In the genomic region with DNA sequence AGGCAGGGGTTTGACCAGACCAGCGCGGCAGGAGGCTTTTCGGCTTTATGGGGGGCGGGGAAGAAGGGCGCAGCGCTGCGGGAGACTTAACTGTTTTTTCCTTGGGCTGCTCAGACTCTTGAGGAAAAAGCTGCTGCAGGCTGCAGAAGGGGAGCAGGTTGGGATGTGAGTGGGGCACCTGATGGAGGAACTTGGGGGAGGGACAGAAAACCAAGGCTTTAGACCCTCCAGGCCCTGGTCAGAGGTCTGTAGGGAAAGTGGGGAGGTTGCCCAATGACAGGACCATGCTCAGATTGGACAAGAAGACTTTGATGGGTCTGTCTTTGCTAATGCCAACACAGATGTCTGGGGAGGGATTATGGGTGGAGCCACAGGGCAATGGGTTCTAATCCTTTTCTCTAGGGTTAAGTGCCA, we compare ENCODE assay signal across 10 mouse cellular contexts. TPM values are rescaled to one million over a fixed set of nuclear protein-coding genes. Genes with fewer than 3 reads are reported as not detected.
DNase-seq lines count a peak whose midpoint lies in the region; ATAC-seq lines count a peak whose summit lies in the region.
"Had no signal": no experiment of that assay in that cellular context is flagged by ENCODE, and none has a peak within 500 bp of the region (broad histone marks: within the 10 kb centered on the region; RNA-seq: fewer than 3 reads in every experiment).

No protein-coding gene starts in this region.

- DNase-seq in heart, embryonic 10.5 days (ENCODE audit: low spot score), result no peak
- DNase-seq in heart, adult 18-20 months, result no peak
- no peak for DNase-seq in embryonic facial prominence, embryonic 11.5 days (ENCODE audit: low spot score)
- DNase-seq in midbrain, embryonic 11.5 days (ENCODE audit: low spot score, missing footprints), result no peak
- DNase-seq in T-cell, adult 2 months (ENCODE audit: low spot score), result no peak
- DNase-seq in frontal cortex, postnatal 14 days (ENCODE audit: low spot score in 2 of 2), result no peak

- WGBS in heart, embryonic 10.5 days, result 9% methylated on average over 7 of the region's 7 CpGs
- WGBS in embryonic facial prominence, embryonic 11.5 days, result 5% methylated on average over 7 of the region's 7 CpGs
- WGBS in intestine, embryonic 16.5 days, result 5% methylated on average over 7 of the region's 7 CpGs
- 11% methylated on average over 7 of the region's 7 CpGs for WGBS in midbrain, embryonic 11.5 days

- H3K4me3 ChIP-seq in heart, embryonic 10.5 days, result peak overlapping the region; percentile 67
- peak overlapping the region; percentile 32 for H3K4me3 ChIP-seq in embryonic facial prominence, embryonic 11.5 days (ENCODE audit: low read depth, low read length)
- peak overlapping the region; percentile 56 for H3K4me3 ChIP-seq in intestine, embryonic 16.5 days (ENCODE audit: low read length)
- peak overlapping the region; percentile 28 for H3K4me3 ChIP-seq in midbrain, embryonic 11.5 days (ENCODE audit: low read depth, low read length)

- H3K4me2 ChIP-seq in embryonic facial prominence, embryonic 11.5 days (ENCODE audit: low read depth, low read length), result peak overlapping the region; percentile 73
- peak overlapping the region; percentile 88 for H3K4me2 ChIP-seq in intestine, embryonic 16.5 days (ENCODE audit: low read depth, low read length)
- peak overlapping the region; percentile 67 for H3K4me2 ChIP-seq in midbrain, embryonic 11.5 days

- H3K9me3 ChIP-seq in heart, embryonic 10.5 days, result no peaks in the 10 kb centered on the region
- no peaks in the 10 kb centered on the region for H3K9me3 ChIP-seq in embryonic facial prominence, embryonic 11.5 days (replicated peaks; ENCODE audit: control insufficient read depth, low read length)
- H3K9me3 ChIP-seq in intestine, embryonic 16.5 days (ENCODE audit: control insufficient read depth, low read length), result no peaks in the 10 kb centered on the region
- H3K9me3 ChIP-seq in midbrain, embryonic 11.5 days (ENCODE audit: control insufficient read depth, low read length), result no peaks in the 10 kb centered on the region
- H3K9me3 ChIP-seq: G1E had no signal

- ATAC-seq in embryonic facial prominence, embryonic 11.5 days (replicated peaks; ENCODE audit: insufficient number of reproducible peaks, low FRiP score, low TSS enrichment, low read depth), result no peak
- ATAC-seq in intestine, embryonic 16.5 days, result no peak
- no peak; the same call in 1 of the 2 replicates for ATAC-seq in midbrain, embryonic 11.5 days (ENCODE audit: low FRiP score)
- no peak for ATAC-seq in activated CD4-positive, CD25-positive, alpha-beta regulatory T cell, adult 4 months

- H3K9ac ChIP-seq in embryonic facial prominence, embryonic 11.5 days (replicated peaks; ENCODE audit: low read length), result no peak overlapping the region; the same call in 1 of the 2 replicates
- H3K9ac ChIP-seq in intestine, embryonic 16.5 days (ENCODE audit: low read depth, low read length), result peak overlapping the region; percentile 70
- no peak overlapping the region for H3K9ac ChIP-seq in midbrain, embryonic 11.5 days (ENCODE audit: low read length)

- peak overlapping the region; percentile 73 for H3K27ac ChIP-seq in heart, embryonic 10.5 days
- no peak overlapping the region for H3K27ac ChIP-seq in embryonic facial prominence, embryonic 11.5 days (replicated peaks; ENCODE audit: low read depth, low read length)
- H3K27ac ChIP-seq in intestine, embryonic 16.5 days (ENCODE audit: low read length), result no peak overlapping the region
- no peak overlapping the region for H3K27ac ChIP-seq in midbrain, embryonic 11.5 days (ENCODE audit: low read depth, low read length)

- H3K27me3 ChIP-seq in heart, embryonic 10.5 days (ENCODE audit: insufficient read depth, poor library complexity, severe bottlenecking), result peaks cover 67% of the 10 kb centered on the region
- H3K27me3 ChIP-seq in embryonic facial prominence, embryonic 11.5 days (ENCODE audit: control insufficient read depth, insufficient read depth, low read length), result peaks cover 17% of the 10 kb centered on the region
- peaks cover 19% of the 10 kb centered on the region for H3K27me3 ChIP-seq in intestine, embryonic 16.5 days (replicated peaks; ENCODE audit: control insufficient read depth, insufficient read depth, low read length)
- H3K27me3 ChIP-seq in midbrain, embryonic 11.5 days (ENCODE audit: control insufficient read depth, insufficient read depth, low read length), result peaks cover 25% of the 10 kb centered on the region

- no peaks in the 10 kb centered on the region for H3K36me3 ChIP-seq in heart, embryonic 10.5 days
- no peaks in the 10 kb centered on the region for H3K36me3 ChIP-seq in embryonic facial prominence, embryonic 11.5 days (replicated peaks; ENCODE audit: control insufficient read depth, insufficient read depth, low read depth, low read length)
- no peaks in the 10 kb centered on the region for H3K36me3 ChIP-seq in intestine, embryonic 16.5 days (ENCODE audit: control insufficient read depth, insufficient read depth, low read length)
- H3K36me3 ChIP-seq in midbrain, embryonic 11.5 days (ENCODE audit: control insufficient read depth, insufficient read depth, low read length), result no peaks in the 10 kb centered on the region
- H3K36me3 ChIP-seq: G1E had no signal

- peaks cover 26% of the 10 kb centered on the region for H3K4me1 ChIP-seq in heart, embryonic 10.5 days
- no peaks in the 10 kb centered on the region for H3K4me1 ChIP-seq in embryonic facial prominence, embryonic 11.5 days (ENCODE audit: control insufficient read depth, insufficient read depth, low read length)
- H3K4me1 ChIP-seq in intestine, embryonic 16.5 days (ENCODE audit: control insufficient read depth, insufficient read depth, low read length), result peaks cover 17% of the 10 kb centered on the region
- H3K4me1 ChIP-seq in midbrain, embryonic 11.5 days (ENCODE audit: control insufficient read depth, insufficient read depth, low read length), result no peaks in the 10 kb centered on the region; the same call in 1 of the 2 replicates

RNA-seq across cellular contexts. Expression of gene AI854703, which starts 1.0 kb away (rescaled TPM):
- polyA plus RNA-seq in heart, embryonic 10.5 days (2016; fragmentation: Nextera tagmentation; extraction: Ambion mirVana), result 0.90 and 1.6 TPM in 2 replicates
- total RNA-seq in heart, adult 18-20 months (2021), result under 1 TPM; 0.37 to 0.39 TPM
- polyA plus RNA-seq in embryonic facial prominence, embryonic 11.5 days (2014; fragmentation: Nextera tagmentation; extraction: Ambion mirVana), result 0.69 and 0.71 TPM in 2 replicates
- 0.95 and 1.1 TPM in 2 replicates for polyA plus RNA-seq in intestine, embryonic 16.5 days (2015; fragmentation: Nextera tagmentation; extraction: Ambion mirVana)
- polyA plus RNA-seq in midbrain, embryonic 11.5 days (2014; fragmentation: Nextera tagmentation; extraction: Ambion mirVana), result 0.52 and 0.82 TPM in 2 replicates
- polyA plus RNA-seq in activated CD4-positive, CD25-positive, alpha-beta regulatory T cell, adult 4 months (2017; shearing (Covaris generic)), result 1 to 10 TPM; 1.2 to 1.7 TPM
- polyA plus RNA-seq: G1E had no signal

RNA-seq across cellular contexts. Expression of gene Gimap8, which starts 19.5 kb away (rescaled TPM):
- 0.70 and 0.87 TPM in 2 replicates for polyA plus RNA-seq in heart, embryonic 10.5 days (2016; fragmentation: Nextera tagmentation; extraction: Ambion mirVana)
- total RNA-seq in heart, adult 18-20 months (2021), result 1 to 10 TPM; 7.1 to 7.5 TPM
- 0.20 and 0.25 TPM in 2 replicates for polyA plus RNA-seq in embryonic facial prominence, embryonic 11.5 days (2014; fragmentation: Nextera tagmentation; extraction: Ambion mirVana)
- polyA plus RNA-seq in intestine, embryonic 16.5 days (2015; fragmentation: Nextera tagmentation; extraction: Ambion mirVana), result 1.7 TPM in 2 replicates
- polyA plus RNA-seq in midbrain, embryonic 11.5 days (2014; fragmentation: Nextera tagmentation; extraction: Ambion mirVana), result 0.18 and 0.25 TPM in 2 replicates
- polyA plus RNA-seq in activated CD4-positive, CD25-positive, alpha-beta regulatory T cell, adult 4 months (2017; shearing (Covaris generic)), result 100 to 1,000 TPM in 1 of 2 experiments, 10 to 100 TPM in 1; 97.4 to 135 TPM
- polyA plus RNA-seq: G1E had no signal

RNA-seq across cellular contexts. Expression of gene Zfp775, which starts 25.7 kb away (rescaled TPM):
- 7.7 and 8.9 TPM in 2 replicates for polyA plus RNA-seq in heart, embryonic 10.5 days (2016; fragmentation: Nextera tagmentation; extraction: Ambion mirVana)
- total RNA-seq in heart, adult 18-20 months (2021), result 10 to 100 TPM; 11.8 to 12.3 TPM
- 7.1 and 7.4 TPM in 2 replicates for polyA plus RNA-seq in embryonic facial prominence, embryonic 11.5 days (2014; fragmentation: Nextera tagmentation; extraction: Ambion mirVana)
- polyA plus RNA-seq in intestine, embryonic 16.5 days (2015; fragmentation: Nextera tagmentation; extraction: Ambion mirVana), result 5.2 and 6.1 TPM in 2 replicates
- 7.8 and 9.3 TPM in 2 replicates for polyA plus RNA-seq in midbrain, embryonic 11.5 days (2014; fragmentation: Nextera tagmentation; extraction: Ambion mirVana)
- 1 to 10 TPM; 4.8 to 6.1 TPM for polyA plus RNA-seq in activated CD4-positive, CD25-positive, alpha-beta regulatory T cell, adult 4 months (2017; shearing (Covaris generic))
- polyA plus RNA-seq: G1E had no signal

RNA-seq across cellular contexts. Expression of gene Gm44965, which starts 33.8 kb away (rescaled TPM):
- polyA plus RNA-seq in heart, embryonic 10.5 days (2016; fragmentation: Nextera tagmentation; extraction: Ambion mirVana), result 0.49 TPM in 1 of 2 replicates, not detected in the other
- total RNA-seq in heart, adult 18-20 months (2021), result not detected
- polyA plus RNA-seq in embryonic facial prominence, embryonic 11.5 days (2014; fragmentation: Nextera tagmentation; extraction: Ambion mirVana), result not detected in 2 replicates
- not detected in 2 replicates for polyA plus RNA-seq in intestine, embryonic 16.5 days (2015; fragmentation: Nextera tagmentation; extraction: Ambion mirVana)
- not detected in 2 replicates for polyA plus RNA-seq in midbrain, embryonic 11.5 days (2014; fragmentation: Nextera tagmentation; extraction: Ambion mirVana)
- polyA plus RNA-seq in activated CD4-positive, CD25-positive, alpha-beta regulatory T cell, adult 4 months (2017; shearing (Covaris generic)), result not detected
- total RNA-seq: G1E had no signal
- polyA plus RNA-seq: frontal cortex, adult 2 months; G1E had no signal

RNA-seq across cellular contexts. Expression of gene Repin1, which starts 33.8 kb away (rescaled TPM):
- 31.9 and 33.2 TPM in 2 replicates for polyA plus RNA-seq in heart, embryonic 10.5 days (2016; fragmentation: Nextera tagmentation; extraction: Ambion mirVana)
- total RNA-seq in heart, adult 18-20 months (2021), result 10 to 100 TPM; 32.3 to 32.9 TPM
- polyA plus RNA-seq in embryonic facial prominence, embryonic 11.5 days (2014; fragmentation: Nextera tagmentation; extraction: Ambion mirVana), result 33.5 and 34.2 TPM in 2 replicates
- 22.1 and 22.4 TPM in 2 replicates for polyA plus RNA-seq in intestine, embryonic 16.5 days (2015; fragmentation: Nextera tagmentation; extraction: Ambion mirVana)
- 39.9 and 44.1 TPM in 2 replicates for polyA plus RNA-seq in midbrain, embryonic 11.5 days (2014; fragmentation: Nextera tagmentation; extraction: Ambion mirVana)
- 1 to 10 TPM; 2.1 to 3.3 TPM for polyA plus RNA-seq in activated CD4-positive, CD25-positive, alpha-beta regulatory T cell, adult 4 months (2017; shearing (Covaris generic))
- polyA plus RNA-seq: G1E had no signal

Comparison
In these comparisons a context has a peak if more than half of its experiments do, and no peak if none do; other contexts are left out.
1. RNA of gene Gimap8, which starts 19.5 kb away (polyA plus RNA-seq): 97.4 to 135 TPM in activated CD4-positive, CD25-positive, alpha-beta regulatory T cell, adult 4 months; 1.7 TPM in intestine, embryonic 16.5 days, 0.70 to 0.87 TPM in heart, embryonic 10.5 days, 0.18 to 0.25 TPM in midbrain, embryonic 11.5 days and 0.20 to 0.25 TPM in embryonic facial prominence, embryonic 11.5 days; every median in the first group is over 10 times any median in the second.
2. Peak in every context shown above with its lines, with median percentiles within 50 percentile points of each other: H3K4me3 ChIP-seq and H3K4me2 ChIP-seq.